Mouse (Mus musculus): ENCODE measurements around the gene Ppp6r3.
"Not testable (repeated sequence)": the region's sequence is repeated elsewhere in the genome, so short reads cannot be mapped to it uniquely, and the experiment has no call there.

Gene Ppp6r3

GRCm38 (mm10) chr19:3534945-3535344 lies 40.6 kb downstream of the Ppp6r3 start:
- in situ Hi-C loops (cut with MboI; ENCODE audit: low pct_unique_long_range_greater_than_20kb in 1 of 2, low sequenced_read_pairs in 2 of 2, unreplicated experiment in 1 of 2): no loop called here

- in situ Hi-C loops (cut with MboI; ENCODE audit: low pct_unique_long_range_greater_than_20kb in 1 of 2, low sequenced_read_pairs in 2 of 2, unreplicated experiment in 1 of 2): not testable (repeated sequence)
Observed at GRCm38 (mm10) chr19:3533266-3533966, 42.1 kb downstream of the Ppp6r3 start.

GRCm38 (mm10) chr19:3532717-3533260 lies 42.8 kb downstream of the Ppp6r3 start:
- in situ Hi-C loops (cut with MboI; ENCODE audit: low pct_unique_long_range_greater_than_20kb in 1 of 2, low sequenced_read_pairs in 2 of 2, unreplicated experiment in 1 of 2): no loop called here

- in situ Hi-C loops (cut with MboI; ENCODE audit: low pct_unique_long_range_greater_than_20kb in 1 of 2, low sequenced_read_pairs in 2 of 2, unreplicated experiment in 1 of 2): no loop called here
Observed at GRCm38 (mm10) chr19:3529781-3530180, 45.8 kb downstream of the Ppp6r3 start.

GRCm38 (mm10) chr19:3528646-3529045 lies 46.9 kb downstream of the Ppp6r3 start:
- in situ Hi-C loops (cut with MboI; ENCODE audit: low pct_unique_long_range_greater_than_20kb in 1 of 2, low sequenced_read_pairs in 2 of 2, unreplicated experiment in 1 of 2): no loop called here

GRCm38 (mm10) chr19:3527531-3527930 lies 48.0 kb downstream of the Ppp6r3 start:
- in situ Hi-C loops (cut with MboI; ENCODE audit: low pct_unique_long_range_greater_than_20kb in 1 of 2, low sequenced_read_pairs in 2 of 2, unreplicated experiment in 1 of 2): no loop called here

- in situ Hi-C loops (cut with MboI; ENCODE audit: low pct_unique_long_range_greater_than_20kb in 1 of 2, low sequenced_read_pairs in 2 of 2, unreplicated experiment in 1 of 2): no loop called here
Observed at GRCm38 (mm10) chr19:3519471-3520169, 55.9 kb downstream of the Ppp6r3 start.

- in situ Hi-C loops (cut with MboI; ENCODE audit: low pct_unique_long_range_greater_than_20kb in 1 of 2, low sequenced_read_pairs in 2 of 2, unreplicated experiment in 1 of 2): no loop called here
Observed at GRCm38 (mm10) chr19:3497216-3497615, 78.3 kb downstream of the Ppp6r3 start.

- in situ Hi-C loops (cut with MboI; ENCODE audit: low pct_unique_long_range_greater_than_20kb in 1 of 2, low sequenced_read_pairs in 2 of 2, unreplicated experiment in 1 of 2): no loop called here
Observed at GRCm38 (mm10) chr19:3489826-3490225, 85.7 kb downstream of the Ppp6r3 start.

GRCm38 (mm10) chr19:3482831-3483230 lies 92.7 kb downstream of the Ppp6r3 start:
- in situ Hi-C loops (cut with MboI; ENCODE audit: low pct_unique_long_range_greater_than_20kb in 1 of 2, low sequenced_read_pairs in 2 of 2, unreplicated experiment in 1 of 2): no loop called here

GRCm38 (mm10) chr19:3480101-3480500 lies 95.4 kb downstream of the Ppp6r3 start:
- in situ Hi-C loops (cut with MboI; ENCODE audit: low pct_unique_long_range_greater_than_20kb in 1 of 2, low sequenced_read_pairs in 2 of 2, unreplicated experiment in 1 of 2): no loop called here

GRCm38 (mm10) chr19:3476996-3477395 lies 98.6 kb downstream of the Ppp6r3 start:
- in situ Hi-C loops (cut with MboI; ENCODE audit: low pct_unique_long_range_greater_than_20kb in 1 of 2, low sequenced_read_pairs in 2 of 2, unreplicated experiment in 1 of 2): no loop called here

GRCm38 (mm10) chr19:3471218-3471617 lies 104.3 kb downstream of the Ppp6r3 start:
- in situ Hi-C loops (cut with MboI; ENCODE audit: low pct_unique_long_range_greater_than_20kb in 1 of 2, low sequenced_read_pairs in 2 of 2, unreplicated experiment in 1 of 2): no loop called here

GRCm38 (mm10) chr19:3467574-3467973 lies 108.0 kb downstream of the Ppp6r3 start:
- in situ Hi-C loops (cut with MboI; ENCODE audit: low pct_unique_long_range_greater_than_20kb in 1 of 2, low sequenced_read_pairs in 2 of 2, unreplicated experiment in 1 of 2): no loop called here

GRCm38 (mm10) chr19:3459986-3460385 lies 115.6 kb downstream of the Ppp6r3 start:
- in situ Hi-C loops (cut with MboI; ENCODE audit: low pct_unique_long_range_greater_than_20kb in 1 of 2, low sequenced_read_pairs in 2 of 2, unreplicated experiment in 1 of 2): no loop called here

GRCm38 (mm10) chr19:3458331-3459099 lies 117.0 kb downstream of the Ppp6r3 start:
- in situ Hi-C loops (cut with MboI; ENCODE audit: low pct_unique_long_range_greater_than_20kb in 1 of 2, low sequenced_read_pairs in 2 of 2, unreplicated experiment in 1 of 2): no loop called here

GRCm38 (mm10) chr19:3457700-3458099 lies 117.8 kb downstream of the Ppp6r3 start:
- in situ Hi-C loops (cut with MboI; ENCODE audit: low pct_unique_long_range_greater_than_20kb in 1 of 2, low sequenced_read_pairs in 2 of 2, unreplicated experiment in 1 of 2): no loop called here

GRCm38 (mm10) chr19:3451649-3452048 lies 123.9 kb downstream of the Ppp6r3 start:
- in situ Hi-C loops (cut with MboI; ENCODE audit: low pct_unique_long_range_greater_than_20kb in 1 of 2, low sequenced_read_pairs in 2 of 2, unreplicated experiment in 1 of 2): no loop called here

GRCm38 (mm10) chr19:3451170-3451569 lies 124.4 kb downstream of the Ppp6r3 start:
- in situ Hi-C loops (cut with MboI; ENCODE audit: low pct_unique_long_range_greater_than_20kb in 1 of 2, low sequenced_read_pairs in 2 of 2, unreplicated experiment in 1 of 2): no loop called here

Measured in mouse embryonic stem cell (cell line).